Mouse (Mus musculus) G1E (cell line): ENCODE measurements at regions not wholly inside any gene's neighbourhood (a gene's known extent, or its start where the extent isn't known, plus 50 kb on each side); places are given as distances from the start of the nearest gene placed in this dataset.

Experiments used
- ATAC-seq: 2 replicates; pipeline ENCODE4 v1.8.0; 2016; ENCODE audit warnings: mild to moderate bottlenecking; ENCODE audit not compliant: insufficient number of reproducible peaks, poor library complexity, low FRiP score, severe bottlenecking; ENCODE audit errors: extremely low read depth
- DNase-seq: peaks from one replicate; pipeline ENCODE4 v3.0.0; 2012; ENCODE audit warnings: low spot score
- H3K27me3 ChIP-seq: 2 replicates; pipeline ENCODE4 v1.6.1; 2012; ENCODE audit warnings: mild to moderate bottlenecking, low read length, inconsistent platforms; ENCODE audit not compliant: insufficient read depth
- H3K36me3 ChIP-seq: replicated peaks from 2 replicates; pipeline ENCODE3; 2012; ENCODE audit warnings: mild to moderate bottlenecking, inconsistent platforms
- H3K4me1 ChIP-seq: 2 replicates; pipeline ENCODE4 v1.6.1; 2012; ENCODE audit warnings: low read depth, low read length, inconsistent platforms, mixed read lengths; ENCODE audit not compliant: insufficient read depth
- H3K4me3 ChIP-seq: 2 replicates; pipeline ENCODE4 v1.5.1; 2012; ENCODE audit warnings: low read depth, mild to moderate bottlenecking, inconsistent platforms, low read length, moderate library complexity, mixed read lengths
- H3K9me3 ChIP-seq: replicated peaks from 2 replicates; pipeline ENCODE4 v1.6.1; 2012; ENCODE audit warnings: inconsistent platforms
- CTCF ChIP-seq: IDR thresholded peaks from 2 replicates; pipeline ENCODE4 v1.5.1; 2012; ENCODE audit warnings: low read depth, low read length, inconsistent platforms, mixed read lengths
- GATA1 ChIP-seq: IDR thresholded peaks from 2 replicates; pipeline ENCODE4 v1.6.1; 2012; ENCODE audit warnings: borderline replicate concordance, low read length, inconsistent platforms, mixed read lengths
- GATA2 ChIP-seq: IDR thresholded peaks from 2 replicates; pipeline ENCODE4 v1.6.1; 2012; ENCODE audit warnings: low read depth, low read length, inconsistent platforms, borderline replicate concordance
- POLR2AphosphoS5 ChIP-seq: IDR thresholded peaks from 2 replicates; pipeline ENCODE4 v1.6.1; 2012; ENCODE audit warnings: low read depth, low read length, inconsistent platforms; ENCODE audit not compliant: insufficient replicate concordance
- TAL1 ChIP-seq: conservative IDR thresholded peaks from 2 replicates; pipeline ENCODE4 v1.6.1; 2012; ENCODE audit warnings: low read depth, low read length, inconsistent platforms, mixed read lengths

- TF ChIP-seq TAL1: no peak
- no peak for TF ChIP-seq CTCF
- no peak for TF ChIP-seq POLR2AphosphoS5
- no peak for TF ChIP-seq GATA1
- TF ChIP-seq GATA2: no peak
- H3K27me3 ChIP-seq: peaks cover 11% of the 10 kb centered on the region; the same call in 1 of the 2 replicates
- no peaks in the 10 kb centered on the region for H3K4me1 ChIP-seq
- no peak overlapping the region for H3K4me3 ChIP-seq
- H3K9me3 ChIP-seq: no peaks in the 10 kb centered on the region
- DNase-seq (no peak), ATAC-seq (no peak)
- H3K36me3 ChIP-seq: no peaks in the 10 kb centered on the region
These were observed 51.1 kb upstream of the Hs6st1 start for GRCm38 (mm10) chr1:36017061-36017461.

- no peak for ATAC-seq
- Histone ChIP-seq H3K9me3 (no peaks in the 10 kb centered on the region), H3K4me1 (no peaks in the 10 kb centered on the region), H3K4me3 (no peak overlapping the region), H3K36me3 (no peaks in the 10 kb centered on the region), H3K27me3 (peaks cover 11% of the 10 kb centered on the region; the same call in 1 of the 2 replicates)
- no peak for DNase-seq
- TF ChIP-seq CTCF: no peak
- no peak for TF ChIP-seq GATA2
- no peak for TF ChIP-seq TAL1
- no peak for TF ChIP-seq GATA1
- TF ChIP-seq POLR2AphosphoS5: no peak
These were observed 50.5 kb upstream of the Hs6st1 start for GRCm38 (mm10) chr1:36017656-36018055.
